Mouse (Mus musculus): Measurements from ENCODE around the gene Hnf4a. TPM values are rescaled to one million over a fixed set of nuclear protein-coding genes. Genes with fewer than 3 reads are reported as not detected.

The Hnf4a gene
- polyA plus RNA-seq (2017; shearing (Covaris generic)) = not detected

GRCm38 (mm10) chr2:163506300-163507004 lies at the start of gene Hnf4a:
Gene Hnf4a (plus strand): TSS chr2:163506808.

DNA sequence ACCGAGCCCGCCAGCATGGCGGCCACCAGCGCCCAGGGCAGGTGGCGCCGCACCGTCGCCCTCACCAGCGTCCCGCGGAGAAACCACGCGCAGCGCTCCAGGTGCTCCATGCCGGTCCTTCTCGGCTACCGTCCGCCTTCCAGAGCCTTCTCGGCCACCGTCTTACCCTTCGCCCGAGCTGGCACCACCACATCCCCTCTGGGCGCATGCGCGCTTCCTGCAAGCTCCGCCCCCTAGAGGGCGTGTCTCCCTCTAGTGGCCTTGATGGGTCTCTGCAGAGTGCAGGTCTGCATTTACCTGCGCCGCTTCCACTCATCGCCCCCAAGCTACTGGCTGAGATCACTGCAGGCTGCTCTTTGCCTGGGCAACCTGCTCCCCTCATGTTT lies 34.1 kb upstream of the Hnf4a start, which contains the start of gene Fitm2:
Gene Fitm2, minus strand, starts transcription at position 164 of the 386 bp plus-strand sequence.

GRCm38 (mm10) chr2:163492018-163492417 lies 14.6 kb upstream of the Hnf4a start, which contains the start of gene R3hdml:
Gene R3hdml (plus strand): TSS chr2:163492318.

DNA sequence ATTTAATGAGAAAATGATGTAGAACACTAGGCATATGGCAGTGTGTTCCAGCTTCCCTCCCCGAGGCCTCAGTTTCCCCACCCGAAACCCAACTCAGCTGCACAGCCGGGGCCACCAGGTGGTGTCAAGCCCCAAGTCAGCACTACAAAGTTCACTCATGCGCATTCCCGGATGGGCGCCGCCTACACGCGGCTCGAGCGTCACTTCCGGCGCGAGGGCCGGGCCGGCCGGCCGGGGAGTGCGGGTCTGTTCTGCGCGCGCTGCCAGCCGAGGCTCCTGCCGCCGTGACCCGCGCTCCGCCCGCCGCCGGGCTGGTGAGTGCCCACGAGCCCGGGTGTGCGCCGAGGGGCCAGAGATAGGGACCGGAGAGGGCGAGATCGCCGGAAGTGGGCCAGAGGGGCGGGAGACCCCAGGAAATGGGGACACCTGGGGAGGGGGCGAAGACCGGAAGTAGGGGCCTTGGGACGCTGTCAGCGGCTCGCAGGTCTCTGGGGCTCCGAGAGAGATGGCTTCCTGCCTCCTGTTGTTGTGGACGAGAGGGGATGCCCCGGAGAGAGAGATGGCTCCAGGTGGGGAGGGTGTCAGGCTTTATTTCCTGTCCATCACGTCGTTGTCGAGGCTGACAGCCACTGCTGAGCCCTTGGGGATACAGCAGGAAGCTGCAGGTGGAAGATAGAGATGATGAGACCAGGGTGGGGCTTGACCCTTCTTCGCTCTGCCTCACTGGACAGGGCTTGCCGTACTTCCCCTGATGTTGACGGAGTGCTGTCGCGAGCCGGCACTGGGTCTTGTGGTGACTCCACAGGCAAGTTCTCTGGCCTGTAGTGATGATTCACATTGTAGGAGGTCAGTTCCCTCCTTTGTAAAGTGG lies 95.7 kb downstream of the Hnf4a start, which contains the start of gene Ttpal:
Gene Ttpal, plus strand, starts transcription at position 214 of the 871 bp plus-strand sequence.

Other genes with a start within 250 kb of the Hnf4a start
- not detected for gene Jph2, start 108.8 kb upstream of the Hnf4a start, polyA plus RNA-seq (2017; shearing (Covaris generic))
- gene Oser1, start 82.1 kb upstream of the Hnf4a start, polyA plus RNA-seq (2017; shearing (Covaris generic)) = 196 TPM
- not detected for gene Gdap1l1, start 68.3 kb upstream of the Hnf4a start, polyA plus RNA-seq (2017; shearing (Covaris generic))
- 2.9 TPM for gene Fitm2, start 34.2 kb upstream of the Hnf4a start, polyA plus RNA-seq (2017; shearing (Covaris generic))
- gene R3hdml, start 14.5 kb upstream of the Hnf4a start, polyA plus RNA-seq (2017; shearing (Covaris generic)) = not detected
- 44.4 TPM for gene Ttpal, start 95.5 kb downstream of the Hnf4a start, polyA plus RNA-seq (2017; shearing (Covaris generic))
- 507 TPM for gene Serinc3, start 138.3 kb downstream of the Hnf4a start, polyA plus RNA-seq (2017; shearing (Covaris generic))
- gene Pkig, start 151.6 kb downstream of the Hnf4a start, polyA plus RNA-seq (2017; shearing (Covaris generic)) = 3.5 TPM
- gene Ada, start 243.4 kb downstream of the Hnf4a start, polyA plus RNA-seq (2017; shearing (Covaris generic)) = 2.4 TPM